Mouse (Mus musculus) lung, adult 2 months (tissue): ENCODE measurements around the gene Paxip1.

Experiments used
- CTCF ChIP-seq: fragments of 200-500 bp; IDR thresholded peaks from 2 replicates; pipeline ENCODE4 v1.5.1; 2011; ENCODE audit warnings: mild to moderate bottlenecking, low read length, control low read depth; ENCODE audit not compliant: insufficient read depth
- POLR2A ChIP-seq: fragments of 200-500 bp; IDR thresholded peaks from 2 replicates; pipeline ENCODE4 v1.6.1; 2011; ENCODE audit warnings: low read depth, mild to moderate bottlenecking, control low read depth, low read length, borderline replicate concordance; ENCODE audit errors: extremely low read depth

- TF ChIP-seq CTCF (no peak), POLR2A (no peak)
Observed at GRCm38 (mm10) chr5:27765780-27766179, 25.7 kb downstream of the Paxip1 start.
